Mouse (Mus musculus): ENCODE measurements around the gene Lce3e.

DNA sequence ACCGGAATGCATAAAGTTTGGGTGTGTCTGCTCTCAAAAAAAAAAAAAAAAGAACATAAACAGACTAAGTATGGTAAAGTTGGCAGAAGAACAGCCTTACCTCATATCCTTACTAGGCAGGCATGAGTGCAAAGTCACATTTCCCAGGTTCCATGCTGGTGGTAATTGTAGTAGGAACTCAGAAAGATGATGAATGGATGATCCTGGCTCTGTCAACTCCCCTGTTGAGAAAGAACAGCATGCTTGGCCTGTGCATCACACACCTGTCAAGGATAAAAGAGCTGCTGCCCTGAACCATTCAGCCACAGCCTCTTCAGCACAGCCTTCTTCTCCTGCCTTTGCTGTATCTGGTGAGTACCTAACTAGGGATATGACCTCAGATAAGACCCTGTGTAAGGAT lies 22.7 kb upstream of the Lce3e start, which contains the start of gene Lce3c:
- TF ChIP-seq CTCF (IDR thresholded peaks at IDR 0.05; ENCODE audit: low read depth), result no peak
- no peak for TF ChIP-seq EP300 (IDR thresholded peaks at IDR 0.05; ENCODE audit: low read depth)
